Mouse (Mus musculus) T-helper 1 cell (primary cell): ENCODE results near the gene 5530401A14Rik.

Experiments
- in situ Hi-C: fragments of 300-600 bp; cut with MboI, MseI; formaldehyde crosslinking; loops from one replicate; pipeline ENCODE4 v1.15.1; 2025; ENCODE audit warnings: high pct_unique_total_duplicates

The 5530401A14Rik gene

GRCm38 (mm10) chr11:81860250-81860972 is at the start of gene 5530401A14Rik:
Gene 5530401A14Rik (plus strand): TSS chr11:81860673.
- in situ Hi-C loops, result no loop called here

GRCm38 (mm10) chr11:81814816-81815215 is 45.7 kb upstream of the 5530401A14Rik start:
- in situ Hi-C loops, result no loop called here

DNA sequence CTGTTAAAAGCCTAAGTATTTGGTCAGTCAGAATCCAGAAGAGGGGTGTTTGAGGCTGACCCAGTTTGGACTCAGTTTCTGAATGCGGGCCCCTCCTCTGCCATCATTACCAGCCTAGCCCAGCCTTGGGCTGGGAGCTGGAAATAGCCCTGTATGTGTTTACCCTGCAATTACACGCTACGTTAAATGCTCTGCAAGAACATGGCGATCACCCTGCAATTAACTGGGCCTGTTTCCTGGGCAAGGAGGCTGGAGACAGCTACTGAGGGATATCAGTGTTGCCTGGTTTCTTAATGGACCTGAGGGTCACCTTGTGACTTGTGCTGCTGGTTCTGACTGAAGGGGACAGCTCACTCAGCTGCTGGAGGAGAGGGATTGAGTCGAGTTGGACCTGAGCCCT is 43.9 kb upstream of the 5530401A14Rik start:
- in situ Hi-C loops, result no loop called here

DNA sequence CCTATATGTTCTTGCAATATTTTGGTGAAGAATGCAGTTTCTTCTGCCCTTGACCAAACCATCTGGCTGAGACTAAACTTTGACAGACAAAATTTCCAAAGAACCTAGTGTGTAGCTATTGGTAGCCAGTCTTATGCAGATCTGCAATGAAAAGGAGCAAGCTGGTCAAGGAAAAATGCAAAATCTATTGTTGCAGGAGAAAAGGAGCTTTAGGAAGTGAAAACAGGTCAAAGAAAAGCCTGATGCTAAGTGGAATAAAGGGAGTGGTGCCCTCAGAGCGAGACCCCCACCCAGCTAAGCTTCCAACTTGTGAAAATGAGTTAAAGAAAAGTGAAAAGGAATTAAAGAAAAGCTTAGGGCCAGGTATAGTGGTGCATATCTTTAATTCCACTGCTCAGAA is 28.1 kb upstream of the 5530401A14Rik start:
- in situ Hi-C loops, result no loop called here

- in situ Hi-C loops, result no loop called here
Measured at GRCm38 (mm10) chr11:81838426-81838825, 22.0 kb upstream of the 5530401A14Rik start.

DNA sequence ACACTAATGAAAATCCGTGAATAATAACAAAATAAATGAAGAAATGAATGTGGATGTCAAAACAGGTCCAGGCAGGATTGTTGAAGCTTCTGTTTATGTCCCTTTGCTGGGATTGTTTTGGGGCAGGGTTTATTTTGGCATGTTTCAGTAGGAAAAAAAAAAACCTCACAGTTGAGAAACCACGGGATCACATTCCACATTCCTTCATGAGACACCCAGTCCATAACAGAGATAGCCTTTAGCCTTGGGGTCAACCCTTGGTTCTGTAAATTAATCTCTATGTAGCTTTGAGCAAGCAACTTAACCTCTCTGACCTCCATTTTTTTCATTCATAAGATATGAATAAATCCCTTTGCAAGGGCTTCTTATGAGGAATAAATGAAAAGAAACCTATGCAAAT is 19.5 kb upstream of the 5530401A14Rik start:
- in situ Hi-C loops, result no loop called here

- in situ Hi-C loops, result no loop called here
Measured at GRCm38 (mm10) chr11:81845010-81845685, 15.3 kb upstream of the 5530401A14Rik start.

- in situ Hi-C loops, result no loop called here
Measured at GRCm38 (mm10) chr11:81845686-81846036, 14.8 kb upstream of the 5530401A14Rik start.

GRCm38 (mm10) chr11:81847773-81848490 is 12.5 kb upstream of the 5530401A14Rik start:
- in situ Hi-C loops, result no loop called here

GRCm38 (mm10) chr11:81865661-81866382 is 5.3 kb downstream of the 5530401A14Rik start:
- in situ Hi-C loops, result no loop called here

DNA sequence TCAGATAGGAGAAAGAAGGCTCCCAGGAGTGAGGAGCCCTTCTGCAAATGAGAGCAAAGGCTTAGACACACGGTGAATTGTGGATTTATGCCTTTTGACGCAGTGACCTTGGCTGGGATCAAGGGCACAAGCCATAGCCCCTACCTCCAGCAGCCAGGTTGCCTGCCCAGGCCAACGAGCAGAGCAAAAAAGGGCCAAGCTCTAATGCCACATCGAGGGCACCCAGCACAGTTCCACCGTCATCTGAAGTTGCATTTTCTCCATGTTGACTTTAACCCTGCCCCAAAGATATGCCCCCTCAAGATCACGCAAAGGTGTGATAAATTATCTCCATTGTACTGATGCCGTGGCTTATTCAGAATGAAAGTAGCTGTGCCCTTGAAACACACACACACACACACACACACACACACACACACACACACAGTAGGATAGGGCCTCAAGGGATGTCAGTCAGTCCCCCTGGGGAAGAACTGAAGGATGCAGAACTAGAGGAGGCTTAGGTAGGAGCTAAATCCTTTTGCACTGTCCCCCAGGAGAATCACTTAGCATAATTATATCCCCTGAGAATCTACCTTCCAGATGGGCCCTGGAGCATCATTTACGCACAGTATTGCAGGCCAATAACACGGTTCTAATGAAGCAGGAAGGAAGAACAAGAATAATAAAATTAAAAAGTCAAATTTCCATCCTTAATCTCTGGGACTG is 11.2 kb downstream of the 5530401A14Rik start:
- in situ Hi-C loops, result loop anchor here (5.0 kb wide), 1 partner anchor 61 kb away; no protein-coding TSS in a partner anchor

GRCm38 (mm10) chr11:81896511-81896910 is 36.0 kb downstream of the 5530401A14Rik start:
- in situ Hi-C loops, result no loop called here

DNA sequence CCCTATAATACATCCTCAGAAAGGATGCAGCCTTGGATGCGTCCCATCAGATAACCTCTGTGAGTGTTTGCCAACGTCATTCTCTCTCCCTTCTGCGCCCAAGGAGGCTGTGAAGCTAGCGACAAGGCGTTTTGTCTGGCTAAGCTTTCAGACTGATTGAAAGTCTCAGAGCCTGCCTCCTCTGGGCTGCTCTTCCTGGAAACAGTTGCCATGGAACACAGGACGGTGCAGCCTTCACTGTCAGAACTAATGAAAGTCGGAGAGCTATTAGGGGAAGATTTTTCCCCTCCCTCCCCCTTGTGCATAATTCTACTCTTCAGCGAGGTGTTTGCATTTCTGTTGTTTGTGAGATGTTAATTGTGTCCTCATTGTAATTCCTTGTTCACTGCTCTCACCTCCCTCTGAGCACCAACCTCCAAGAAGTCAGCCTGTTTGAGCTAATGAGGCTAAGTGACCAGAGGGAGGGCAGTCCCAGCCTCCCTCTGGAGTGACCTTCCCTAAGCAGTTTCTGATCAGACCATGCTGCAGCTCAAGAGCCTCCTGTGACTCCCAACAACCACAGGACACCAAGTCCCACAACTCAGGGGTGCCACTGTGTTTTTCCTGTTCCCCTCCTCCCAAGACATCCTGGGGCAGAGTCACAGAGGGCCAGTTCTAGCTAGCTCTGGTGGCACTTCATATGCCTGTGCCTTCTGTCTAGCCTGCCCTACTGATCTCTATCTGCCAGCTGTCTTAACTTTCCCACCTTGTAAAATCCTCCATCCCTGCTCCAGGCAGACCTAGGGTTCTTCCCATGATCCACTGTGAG is 37.3 kb downstream of the 5530401A14Rik start:
- in situ Hi-C loops, result no loop called here

GRCm38 (mm10) chr11:81902318-81902717 is 41.8 kb downstream of the 5530401A14Rik start:
- in situ Hi-C loops, result no loop called here

DNA sequence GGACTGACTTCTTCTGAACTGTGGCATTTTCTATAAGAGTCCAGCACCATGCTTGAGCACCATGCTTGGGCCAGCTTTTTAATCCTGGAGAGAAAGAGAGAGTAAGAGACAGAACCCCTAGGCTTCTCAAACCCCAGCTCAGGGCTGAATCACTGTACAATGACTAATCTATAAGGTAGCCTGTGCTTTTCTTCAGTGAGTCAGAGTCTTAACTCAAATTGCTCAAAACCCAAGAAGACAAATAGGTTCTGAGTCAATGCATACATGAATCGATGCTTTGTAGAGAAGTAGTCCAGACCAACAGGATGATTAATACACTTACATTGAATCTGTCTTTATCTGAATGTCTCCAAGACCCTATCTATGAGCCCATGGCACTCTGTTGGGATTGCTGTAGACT is 48.3 kb downstream of the 5530401A14Rik start:
- in situ Hi-C loops, result no loop called here

DNA sequence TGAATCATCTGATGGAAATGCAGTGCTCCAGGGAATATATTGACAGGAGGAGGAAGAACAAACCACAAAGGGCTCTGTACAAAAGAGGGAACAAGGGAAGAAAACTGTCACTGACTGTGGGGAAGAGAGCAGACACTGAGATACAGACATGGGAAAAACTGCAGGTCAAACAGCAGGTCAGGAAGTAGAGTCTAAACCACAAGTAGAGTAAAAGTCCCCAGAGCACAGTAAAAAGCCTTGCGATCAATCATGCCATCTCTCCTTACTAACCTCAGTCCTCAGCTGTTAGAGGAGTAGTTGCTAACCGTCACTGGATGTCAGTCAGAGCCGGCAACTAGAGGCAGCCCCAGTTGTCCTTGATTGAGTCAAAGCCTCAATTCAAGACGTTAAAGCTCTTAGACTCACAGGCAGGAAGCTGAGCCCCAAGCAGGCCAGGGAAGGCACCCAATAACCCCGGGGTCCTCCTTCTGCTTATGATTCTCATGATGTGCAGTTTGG is 49.0 kb downstream of the 5530401A14Rik start:
- in situ Hi-C loops, result no loop called here

GRCm38 (mm10) chr11:81913071-81913470 is 52.6 kb downstream of the 5530401A14Rik start:
- in situ Hi-C loops, result no loop called here

DNA sequence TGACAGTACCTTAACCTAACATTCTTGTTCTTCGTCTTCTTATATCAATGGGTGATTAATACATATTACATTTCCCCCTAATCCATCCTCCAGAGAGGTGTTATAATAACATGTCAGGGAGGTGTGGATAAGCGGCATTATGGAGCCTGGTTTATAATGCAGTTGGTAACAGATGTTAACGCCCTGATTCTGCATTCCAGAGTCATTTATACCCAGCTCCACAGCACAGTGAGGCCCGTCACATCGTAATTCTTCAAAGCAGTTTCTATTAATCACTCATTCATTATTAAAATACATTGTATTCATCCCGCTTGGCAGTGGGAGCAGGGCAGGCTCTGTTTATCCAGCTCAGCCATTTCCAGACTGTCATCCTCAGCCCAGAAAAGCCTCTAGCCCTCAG is 55.0 kb downstream of the 5530401A14Rik start:
- in situ Hi-C loops, result no loop called here

- in situ Hi-C loops, result no loop called here
Measured at GRCm38 (mm10) chr11:81923096-81923495, 62.6 kb downstream of the 5530401A14Rik start.

- in situ Hi-C loops, result no loop called here
Measured at GRCm38 (mm10) chr11:81923626-81924025, 63.2 kb downstream of the 5530401A14Rik start.
